Mouse (Mus musculus) stomach, postnatal 0 days (tissue): ENCODE results near the gene Gpr55. TPM values are rescaled to one million over a fixed set of nuclear protein-coding genes. Genes with fewer than 3 reads are reported as not detected.

Experiments used
- ATAC-seq: fragments of 200-750 bp; cut with Nextera tagmentation; 2 replicates; pipeline ENCODE4 v1.8.0; 2017; ENCODE audit not compliant: low FRiP score, low TSS enrichment
- DNase-seq: peaks from one replicate; pipeline ENCODE4 v3.0.0-alpha.2; 2016; ENCODE audit warnings: low spot score
- H3K27ac ChIP-seq: fragments of 300-500 bp; sonication (generic); replicated peaks from 2 replicates; pipeline ENCODE4 v1.5.1; 2014; ENCODE audit warnings: mild to moderate bottlenecking, control low read depth
- H3K27me3 ChIP-seq: fragments of 300-500 bp; sonication (generic); 2 replicates; pipeline ENCODE4 v1.6.1; 2014; ENCODE audit warnings: low read length; ENCODE audit not compliant: control insufficient read depth, insufficient read depth
- H3K36me3 ChIP-seq: fragments of 300-500 bp; sonication (generic); 2 replicates; pipeline ENCODE4 v1.6.1; 2014; ENCODE audit warnings: low read length, mixed read lengths; ENCODE audit not compliant: control insufficient read depth, insufficient read depth
- H3K4me1 ChIP-seq: fragments of 300-500 bp; sonication (generic); replicated peaks from 2 replicates; pipeline ENCODE4 v1.6.1; 2014; ENCODE audit warnings: antibody characterized with exemption; ENCODE audit not compliant: control insufficient read depth, insufficient read depth
- H3K4me2 ChIP-seq: fragments of 300-500 bp; sonication (generic); replicated peaks from 2 replicates; pipeline ENCODE4 v1.6.1; 2014; ENCODE audit warnings: low read depth, mild to moderate bottlenecking, control low read depth, moderate library complexity
- H3K4me3 ChIP-seq: fragments of 300-500 bp; sonication (generic); 2 replicates; pipeline ENCODE4 v1.5.1; 2014; ENCODE audit warnings: low read depth, low read length, control low read depth
- H3K9ac ChIP-seq: fragments of 300-500 bp; sonication (generic); 2 replicates; pipeline ENCODE4 v1.6.1; 2014; ENCODE audit warnings: mild to moderate bottlenecking, low read length, control low read depth, mixed read lengths
- H3K9me3 ChIP-seq: fragments of 300-500 bp; sonication (generic); 2 replicates; pipeline ENCODE4 v1.6.1; 2016; ENCODE audit warnings: low read length; ENCODE audit not compliant: control insufficient read depth
- CTCF ChIP-seq: IDR thresholded peaks from 2 replicates; pipeline ENCODE4 v1.5.1; 2016; ENCODE audit warnings: antibody characterized with exemption, low read depth, mild to moderate bottlenecking, moderate library complexity
- EP300 ChIP-seq: optimal IDR thresholded peaks from 2 replicates; pipeline ENCODE3; 2016; ENCODE audit warnings: antibody characterized with exemption
- WGBS: fragments of 180-500 bp; shearing (Covaris S2); extraction: QIAGEN DNeasy Blood & Tissue Kit; methylation state at CpG from one replicate; pipeline ENCODE4 v1.1.7; 2014; 5-methylcytosine and 5-hydroxymethylcytosine counted together
- polyA plus RNA-seq: library from polyadenylated mRNA; unstranded; fragments of >200 nt; fragmentation: Nextera tagmentation; extraction: Ambion mirVana; gene quantifications from 2 replicates; pipeline ENCODE4 v1.2.1, GENCODE M21; 2015

Gene Gpr55
- polyA plus RNA-seq, 1 experiment from 2014 or later: 0.16 TPM

DNA sequence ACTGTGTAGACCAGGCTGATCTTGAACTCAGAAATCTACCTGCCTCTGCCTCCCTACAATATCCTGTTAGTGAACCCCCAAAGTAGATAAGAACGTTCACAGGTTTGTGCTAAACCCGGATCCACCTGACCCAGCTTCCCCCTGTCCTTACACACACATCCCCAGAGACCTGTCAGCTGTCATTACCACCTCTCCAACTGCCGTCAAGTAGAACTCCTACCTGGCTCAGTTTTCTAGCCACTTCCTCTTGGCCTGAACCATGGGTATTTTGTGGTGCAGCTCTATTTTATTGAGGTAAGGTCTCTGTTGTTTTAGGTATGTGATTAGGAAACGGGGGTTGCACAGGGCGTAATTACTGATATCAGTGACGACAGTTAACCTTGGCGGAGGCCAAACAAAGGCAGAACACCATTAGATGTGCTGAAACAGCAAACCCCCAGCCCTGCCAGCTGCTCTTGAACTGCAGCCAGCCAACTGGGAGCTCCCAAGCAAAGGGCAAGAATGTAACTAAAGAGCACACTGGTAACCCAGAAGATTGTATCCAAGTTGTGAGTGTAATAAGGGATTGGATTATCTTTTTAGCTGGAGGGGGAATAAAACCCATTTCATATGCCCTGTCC is 21.0 kb upstream of the Gpr55 start:
- no peaks in the 10 kb centered on the region for H3K27me3 ChIP-seq
- no peak overlapping the region for H3K4me2 ChIP-seq
- H3K9me3 ChIP-seq: no peaks in the 10 kb centered on the region
- no peak overlapping the region for H3K9ac ChIP-seq
- DNase-seq: no peak
- 47% methylated on average over 7 of the region's 7 CpGs for WGBS
- no peak overlapping the region for H3K4me3 ChIP-seq
- no peak overlapping the region for H3K27ac ChIP-seq
- no peak for ATAC-seq
- H3K36me3 ChIP-seq: no peaks in the 10 kb centered on the region
- no peaks in the 10 kb centered on the region for H3K4me1 ChIP-seq
- no peak for TF ChIP-seq EP300
- no peak for TF ChIP-seq CTCF

GRCm38 (mm10) chr1:85977709-85978108 is 16.9 kb upstream of the Gpr55 start:
- H3K9ac ChIP-seq: no peak overlapping the region
- no peak overlapping the region for H3K4me2 ChIP-seq
- DNase-seq (no peak), ATAC-seq (no peak)
- no peaks in the 10 kb centered on the region for H3K4me1 ChIP-seq
- no peaks in the 10 kb centered on the region for H3K36me3 ChIP-seq
- no peaks in the 10 kb centered on the region for H3K9me3 ChIP-seq
- no peak for TF ChIP-seq CTCF
- no peak for TF ChIP-seq EP300
- no peaks in the 10 kb centered on the region for H3K27me3 ChIP-seq
- no peak overlapping the region for H3K27ac ChIP-seq
- WGBS: 62% methylated on average over 3 of the region's 3 CpGs
- H3K4me3 ChIP-seq: no peak overlapping the region

DNA sequence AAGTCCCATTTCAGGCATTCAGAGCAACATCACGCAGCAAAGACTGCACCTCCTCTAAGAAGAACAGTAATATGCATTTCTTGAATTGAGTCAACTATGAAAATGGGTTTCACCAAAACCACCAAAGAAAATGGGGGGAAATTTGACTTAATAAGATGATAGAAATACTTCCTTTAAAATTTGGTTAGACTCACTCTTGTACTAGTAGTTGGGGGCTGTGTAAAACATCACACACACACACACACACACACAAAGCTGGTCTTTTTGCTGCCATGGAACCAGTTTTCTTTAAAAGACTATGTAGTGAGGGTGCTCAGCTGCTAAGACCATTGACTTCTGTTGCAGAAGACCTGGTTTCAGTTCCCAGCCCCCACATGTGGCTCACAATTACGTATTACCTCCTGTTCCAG is 12.7 kb upstream of the Gpr55 start:
- WGBS: 89% methylated on average over 2 of the region's 2 CpGs
- DNase-seq (no peak), ATAC-seq (no peak)
- Histone ChIP-seq H3K4me1 (no peaks in the 10 kb centered on the region), H3K9me3 (no peaks in the 10 kb centered on the region), H3K4me2 (no peak overlapping the region), H3K9ac (no peak overlapping the region), H3K27me3 (no peaks in the 10 kb centered on the region), H3K4me3 (no peak overlapping the region), H3K27ac (no peak overlapping the region), H3K36me3 (no peaks in the 10 kb centered on the region)
- TF ChIP-seq CTCF (no peak), EP300 (no peak)

DNA sequence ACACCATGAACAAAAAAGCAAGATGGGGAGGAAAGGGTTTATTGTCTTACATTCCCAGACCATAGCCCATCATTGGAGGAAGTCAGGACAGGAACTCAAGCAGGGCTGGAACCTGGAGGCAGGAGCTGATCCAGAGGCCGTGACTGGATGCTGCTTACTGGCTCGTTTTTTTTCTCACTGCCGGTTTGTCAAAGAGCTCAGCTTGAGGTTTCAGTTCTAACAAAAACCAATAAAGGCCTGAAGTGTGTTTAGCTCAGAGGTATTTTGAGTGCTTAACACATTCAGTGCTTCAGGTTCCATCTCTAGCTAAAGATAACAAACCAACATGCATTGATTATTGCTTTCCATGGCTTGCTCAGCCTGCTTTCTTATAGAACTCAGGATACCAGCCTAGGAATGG is 11.5 kb upstream of the Gpr55 start:
- 38% methylated on average over 3 of the region's 3 CpGs for WGBS
- Histone ChIP-seq H3K9ac (no peak overlapping the region), H3K9me3 (no peaks in the 10 kb centered on the region), H3K4me2 (no peak overlapping the region), H3K4me1 (no peaks in the 10 kb centered on the region), H3K4me3 (no peak overlapping the region), H3K36me3 (no peaks in the 10 kb centered on the region), H3K27me3 (no peaks in the 10 kb centered on the region), H3K27ac (no peak overlapping the region)
- ATAC-seq (no peak), DNase-seq (no peak)
- no peak for TF ChIP-seq EP300
- no peak for TF ChIP-seq CTCF

DNA sequence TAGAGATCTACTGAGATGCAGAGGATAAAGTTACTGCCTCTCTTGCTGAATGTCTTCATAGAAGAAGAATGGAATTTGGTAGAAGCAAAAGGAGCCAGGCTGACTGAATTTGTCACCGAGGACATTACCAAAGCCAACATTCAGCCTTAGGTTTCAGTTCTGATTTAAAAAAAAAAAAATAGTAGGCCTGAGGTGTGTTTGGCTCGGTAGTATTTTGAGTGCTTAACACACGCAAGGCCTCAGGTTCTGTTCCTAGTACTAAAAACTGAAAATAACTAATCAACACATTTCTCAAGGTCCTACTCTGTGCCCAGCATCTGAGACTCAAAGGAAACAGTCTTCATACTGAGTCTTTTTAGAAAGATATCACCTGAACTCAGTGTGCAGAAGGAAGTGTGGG is 10.3 kb upstream of the Gpr55 start:
- TF ChIP-seq EP300 (no peak), CTCF (no peak)
- H3K4me2 ChIP-seq: no peak overlapping the region
- WGBS: 87% methylated on average over 3 of the region's 3 CpGs
- H3K36me3 ChIP-seq: no peaks in the 10 kb centered on the region
- no peaks in the 10 kb centered on the region for H3K27me3 ChIP-seq
- no peak overlapping the region for H3K27ac ChIP-seq
- DNase-seq (no peak), ATAC-seq (no peak)
- H3K9ac ChIP-seq: no peak overlapping the region
- no peaks in the 10 kb centered on the region for H3K9me3 ChIP-seq
- H3K4me3 ChIP-seq: no peak overlapping the region
- no peaks in the 10 kb centered on the region for H3K4me1 ChIP-seq

- Histone ChIP-seq H3K4me3 (no peak overlapping the region), H3K27me3 (no peaks in the 10 kb centered on the region), H3K9ac (no peak overlapping the region), H3K4me2 (no peak overlapping the region), H3K27ac (no peak overlapping the region), H3K9me3 (no peaks in the 10 kb centered on the region), H3K36me3 (no peaks in the 10 kb centered on the region), H3K4me1 (no peaks in the 10 kb centered on the region)
- no peak for TF ChIP-seq EP300
- no peak for TF ChIP-seq CTCF
- WGBS: 74% methylated on average over 1 of the region's 1 CpGs
- peak; percentile 40; the same call in 1 of the 2 replicates for ATAC-seq
- no peak for DNase-seq
Observed at GRCm38 (mm10) chr1:85969519-85969918, 8.7 kb upstream of the Gpr55 start.
